Mouse (Mus musculus): ENCODE data around the gene Cyp1b1.

Gene Cyp1b1

DNA sequence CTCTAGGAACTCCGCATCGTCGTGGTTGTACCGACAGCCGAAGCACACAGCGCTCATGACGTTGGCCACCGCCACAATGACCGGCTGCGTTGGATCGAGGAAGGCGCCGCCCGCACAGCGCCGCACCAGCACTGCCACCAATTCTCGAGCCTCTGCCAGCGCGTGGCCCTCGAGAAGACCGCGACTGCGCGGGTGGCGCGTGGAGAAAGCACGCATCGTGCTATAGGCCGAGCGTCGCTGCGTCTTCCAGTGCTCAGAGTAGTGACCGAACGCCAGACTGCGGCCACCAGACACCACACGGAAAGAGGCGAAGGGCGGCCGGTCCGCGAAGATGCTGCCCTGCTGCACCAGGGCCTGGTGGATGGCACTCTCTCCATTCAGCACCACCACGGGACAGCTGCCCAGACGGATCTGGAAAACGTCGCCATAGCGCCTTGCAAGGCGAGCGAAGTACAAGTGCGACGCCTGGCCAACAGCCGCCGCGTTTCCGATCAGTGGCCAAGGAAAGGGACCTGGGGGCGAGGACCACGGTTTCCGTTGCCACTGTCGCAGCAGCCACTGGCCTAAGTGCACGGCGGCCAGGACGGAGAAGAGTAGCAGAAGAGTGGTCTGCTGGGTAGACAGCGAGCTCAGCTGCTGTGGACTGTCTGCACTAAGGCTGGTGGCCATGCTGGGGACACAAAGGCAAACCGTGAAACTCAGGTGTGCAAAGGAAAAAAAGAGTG is 1.1 kb downstream of the Cyp1b1 start:
- no peak for DNase-seq

- no peak for DNase-seq
These were observed 1.6 kb downstream of the Cyp1b1 start for GRCm38 (mm10) chr17:79713276-79713642.

GRCm38 (mm10) chr17:79712536-79712935 is 2.3 kb downstream of the Cyp1b1 start:
- no peak for DNase-seq

DNA sequence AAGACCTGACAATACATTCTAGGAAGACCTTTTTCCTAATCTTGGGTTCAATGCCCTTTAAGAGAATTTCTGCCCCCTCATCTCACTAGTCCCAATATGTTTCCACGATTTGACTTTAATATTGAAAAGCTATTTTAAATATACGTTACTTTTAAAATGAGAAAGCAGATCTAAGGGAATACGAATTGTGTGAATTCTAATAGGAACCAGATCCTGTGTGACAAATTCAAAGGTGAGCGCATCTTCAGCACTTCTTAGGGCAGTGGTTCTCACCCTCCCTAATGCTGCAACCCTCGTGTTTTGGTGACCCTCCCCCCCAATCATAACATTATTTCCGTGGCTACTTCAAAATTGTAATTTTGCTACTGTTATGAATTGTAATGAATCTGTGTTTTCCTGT is 2.9 kb downstream of the Cyp1b1 start:
- no peak for DNase-seq

GRCm38 (mm10) chr17:79710246-79710842 is 4.5 kb downstream of the Cyp1b1 start:
- no peak for DNase-seq

- no peak for DNase-seq
These were observed 5.1 kb downstream of the Cyp1b1 start for GRCm38 (mm10) chr17:79709718-79710117.

DNA sequence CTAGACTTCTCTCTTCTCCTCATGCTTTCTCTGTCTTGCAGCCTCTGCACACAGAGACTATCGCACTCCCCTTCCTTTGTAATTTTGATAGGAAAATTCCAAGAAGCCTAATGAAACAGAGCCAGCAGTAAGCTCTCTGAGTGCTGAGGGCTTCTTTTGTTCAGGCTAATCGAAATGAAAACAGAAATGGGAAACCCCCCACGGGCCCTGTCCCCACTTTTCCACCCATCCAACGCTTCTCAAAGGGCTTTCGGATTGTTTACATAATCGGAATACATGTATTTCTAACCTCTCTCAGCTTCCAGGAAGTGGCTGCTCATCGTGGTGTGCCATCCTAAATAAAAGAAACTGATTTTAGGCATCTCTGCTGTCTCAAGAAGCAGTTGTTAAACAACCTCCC is 6.7 kb downstream of the Cyp1b1 start:
- DNase-seq: no peak

GRCm38 (mm10) chr17:79705671-79706455 is 9.0 kb downstream of the Cyp1b1 start:
- no peak for DNase-seq

GRCm38 (mm10) chr17:79700871-79701270 is 14.0 kb downstream of the Cyp1b1 start:
- no peak for DNase-seq

DNA sequence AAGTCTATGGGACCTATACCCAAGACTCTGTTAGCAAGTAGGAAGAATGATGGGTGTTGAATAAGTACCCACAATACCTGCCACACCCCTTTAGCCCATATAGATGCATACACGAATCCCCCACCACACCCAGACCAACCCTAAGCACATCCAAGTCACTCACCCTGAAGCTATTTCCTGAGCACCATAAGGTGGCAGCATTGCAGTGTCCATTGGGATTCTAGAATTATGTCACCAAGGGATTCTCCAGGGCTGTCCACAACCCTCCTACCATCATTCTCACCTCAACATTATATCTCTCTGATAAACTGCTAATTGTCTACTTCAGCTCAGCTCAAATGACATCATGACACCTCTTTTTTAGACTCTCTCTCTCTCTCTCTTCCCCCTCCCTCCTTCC is 15.7 kb downstream of the Cyp1b1 start:
- DNase-seq: no peak

DNA sequence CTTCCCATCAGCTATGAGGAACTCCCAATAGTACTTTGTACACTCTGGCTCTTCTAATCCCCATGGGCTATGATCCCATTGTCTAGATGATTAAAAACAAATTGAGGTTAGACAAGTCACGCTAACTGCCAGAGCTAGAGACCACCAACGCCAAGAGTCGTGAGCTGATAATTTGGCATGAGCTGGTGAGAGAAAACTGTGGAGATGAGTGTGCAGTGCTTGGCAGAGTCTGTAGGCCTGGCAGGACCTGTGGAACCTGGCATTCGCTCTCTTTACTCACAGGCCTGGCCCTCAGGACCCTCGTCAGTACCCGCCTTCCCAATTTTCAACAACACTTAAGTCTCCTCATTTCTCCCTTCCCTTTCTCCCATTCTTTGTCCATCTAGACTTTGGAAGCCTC is 19.3 kb downstream of the Cyp1b1 start:
- no peak for DNase-seq

- no peak for DNase-seq
These were observed 19.8 kb downstream of the Cyp1b1 start for GRCm38 (mm10) chr17:79695106-79695505.

- no peak for DNase-seq
These were observed 44.0 kb downstream of the Cyp1b1 start for GRCm38 (mm10) chr17:79670837-79671236.

DNA sequence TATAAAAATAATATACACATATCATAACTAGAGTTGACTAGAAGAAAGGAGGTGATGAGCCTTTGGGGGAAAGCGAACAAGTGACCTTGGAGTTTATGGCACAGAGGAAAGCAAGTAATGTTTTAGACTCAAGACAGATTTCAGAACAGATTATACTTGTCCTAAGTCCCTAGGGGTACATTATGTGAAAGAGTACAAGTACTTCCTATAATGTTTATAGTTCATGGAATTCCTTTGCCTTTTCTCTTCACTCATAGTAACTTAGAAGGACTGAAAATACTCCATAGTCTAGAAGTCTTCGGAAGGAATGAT is 50.8 kb downstream of the Cyp1b1 start:
- DNase-seq: no peak

DNA sequence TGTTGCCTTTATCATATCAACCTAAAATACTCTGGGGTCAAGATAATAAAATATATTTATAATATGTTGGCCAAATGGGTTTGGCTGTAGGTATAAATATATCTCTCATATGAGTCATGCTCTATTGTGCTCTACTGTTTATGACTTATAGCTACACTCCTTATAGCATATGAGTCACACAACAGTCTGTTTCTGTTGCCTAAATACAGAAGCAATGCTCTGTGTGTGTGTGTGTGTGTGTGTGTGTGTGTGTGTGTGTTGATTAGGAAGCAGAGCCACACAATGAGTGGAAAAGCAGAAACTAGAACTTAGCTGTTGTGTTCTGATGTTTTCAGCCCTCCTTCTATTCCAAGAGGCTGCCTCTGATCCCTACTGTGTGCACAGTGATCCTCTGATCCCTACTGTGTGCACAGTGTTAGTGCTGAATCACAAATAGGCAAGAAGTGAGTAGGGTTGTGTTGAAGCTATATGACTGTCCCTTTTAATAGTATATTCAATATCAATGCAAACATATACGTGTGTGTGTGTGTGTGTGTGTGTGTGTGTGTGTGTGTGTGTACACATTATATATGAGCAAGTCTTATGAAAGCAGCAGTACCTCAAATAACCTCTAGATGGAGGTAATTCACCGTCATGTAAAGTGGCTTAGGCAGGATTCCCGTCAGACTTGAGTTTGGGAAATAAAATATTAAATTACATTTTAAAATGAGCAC is 51.3 kb downstream of the Cyp1b1 start:
- no peak for DNase-seq

DNA sequence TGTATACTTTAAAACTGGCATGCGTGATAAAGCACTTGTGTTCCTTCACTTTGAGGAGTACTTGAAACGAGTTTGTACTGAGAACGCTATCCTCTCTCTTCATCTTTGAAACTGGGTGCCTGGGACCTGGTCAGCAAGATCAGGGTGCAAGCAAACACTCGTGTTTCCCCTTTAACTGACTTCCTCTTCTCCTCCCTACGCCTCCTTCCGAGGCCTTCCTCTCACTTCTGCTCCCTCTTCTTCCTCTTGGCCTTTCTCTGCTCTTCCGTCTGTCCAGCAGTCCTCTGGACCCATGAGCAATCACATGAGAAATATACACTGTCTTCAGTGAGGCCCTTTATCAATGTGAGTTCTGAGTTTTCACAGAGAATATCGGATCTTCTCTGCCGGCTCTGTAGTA is 53.0 kb downstream of the Cyp1b1 start:
- DNase-seq: no peak

DNA sequence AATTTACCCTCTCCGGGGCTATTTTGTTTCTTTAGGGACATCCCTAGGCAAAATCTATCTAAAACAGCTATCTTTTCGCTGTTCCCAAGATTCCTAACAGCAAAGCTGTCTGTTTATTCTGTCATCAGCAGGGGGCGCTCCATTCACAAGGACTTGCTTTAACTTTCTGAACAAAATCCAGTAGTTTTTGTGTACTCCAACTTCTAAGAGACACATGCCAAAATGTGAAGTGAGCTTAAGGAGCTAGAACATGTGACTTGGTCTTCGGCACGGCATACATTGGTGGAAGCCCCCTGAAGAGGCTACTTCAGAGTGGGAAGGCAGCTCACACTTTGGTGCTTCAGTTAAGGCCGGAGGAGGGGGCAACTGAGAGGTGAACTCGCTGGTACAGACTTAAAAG is 53.5 kb downstream of the Cyp1b1 start:
- DNase-seq: peak; percentile 6

GRCm38 (mm10) chr17:79658863-79659262 is 56.0 kb downstream of the Cyp1b1 start:
- no peak for DNase-seq

DNA sequence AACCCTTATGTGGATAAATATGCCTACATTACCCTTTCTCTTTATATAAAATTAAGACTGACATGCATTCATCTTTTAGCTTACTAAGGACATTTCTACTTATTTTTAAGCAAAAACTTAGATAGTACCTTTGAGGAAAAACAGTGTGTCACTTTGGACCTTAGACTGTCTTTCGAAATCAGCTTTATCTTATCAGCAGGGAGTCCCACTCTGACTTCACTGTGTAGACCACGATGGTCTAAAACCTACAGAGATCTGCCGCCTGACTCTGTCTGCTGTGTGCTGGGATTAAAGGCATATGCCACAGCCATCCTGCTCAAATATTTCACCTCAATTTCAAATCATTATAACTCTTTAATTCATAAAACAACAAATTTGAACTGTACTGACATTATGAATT is 56.4 kb downstream of the Cyp1b1 start:
- DNase-seq: no peak

GRCm38 (mm10) chr17:79657785-79658184 is 57.1 kb downstream of the Cyp1b1 start:
- no peak for DNase-seq

DNA sequence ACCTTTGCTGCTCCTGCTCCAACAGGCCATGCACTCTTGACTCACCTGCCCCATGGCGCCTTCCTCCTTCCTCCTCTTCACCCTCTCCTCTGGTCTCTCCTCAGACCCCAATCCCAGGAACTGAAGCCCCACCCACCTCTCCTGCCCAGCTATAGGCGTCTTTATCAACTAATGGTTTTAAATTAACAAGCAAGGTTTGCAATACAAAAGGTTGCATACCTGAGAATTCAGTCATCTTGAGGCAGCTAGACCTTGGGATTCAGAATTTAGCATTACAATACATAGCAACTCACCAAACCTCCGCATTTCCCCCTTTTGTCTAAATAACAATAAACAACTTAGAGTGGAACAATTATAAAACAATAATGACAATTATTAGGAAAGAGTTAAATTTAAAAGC is 60.7 kb downstream of the Cyp1b1 start:
- no peak for DNase-seq

GRCm38 (mm10) chr17:79653171-79653570 is 61.7 kb downstream of the Cyp1b1 start:
- no peak for DNase-seq
